Mouse (Mus musculus): ENCODE data around the gene Svop.

DNA sequence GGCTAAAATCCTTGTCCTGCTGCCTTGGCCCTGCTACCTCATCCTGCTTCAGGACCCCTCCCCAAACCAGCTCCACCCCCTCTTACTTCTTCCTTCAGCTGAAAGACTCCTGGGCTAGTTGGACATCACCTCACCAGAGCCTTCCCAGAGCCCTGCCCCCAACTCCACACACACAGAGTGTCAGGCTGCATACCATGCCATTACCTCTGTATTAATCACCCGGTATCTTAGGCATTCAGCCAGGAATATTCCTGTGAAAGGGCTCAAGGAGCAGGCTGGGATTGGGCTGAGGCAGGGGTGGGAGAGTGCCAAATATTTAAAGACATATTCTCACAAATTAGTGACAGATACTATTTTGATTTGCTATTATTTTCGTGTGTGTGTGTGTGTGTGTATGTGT, 94.9 kb downstream of the Svop start:
- TF ChIP-seq CTCF (IDR thresholded peaks at IDR 0.05; ENCODE audit: borderline replicate concordance, extremely low read depth, insufficient read depth, insufficient read length) (no peak), POLR2A (IDR thresholded peaks at IDR 0.05; ENCODE audit: borderline replicate concordance, extremely low read depth, insufficient read depth, insufficient read length, poor library complexity, severe bottlenecking) (no peak)
